Mouse (Mus musculus): Measurements from ENCODE around the gene Mtap.

GRCm38 (mm10) chr4:89136906-89137541 lies at the start of gene Mtap:
- no peak for TF ChIP-seq CTCF (IDR thresholded peaks at IDR 0.05; ENCODE audit: low read depth)
- TF ChIP-seq EP300 (IDR thresholded peaks at IDR 0.05; ENCODE audit: low read depth) = no peak

Data from heart, postnatal 0 days (tissue).